Mouse (Mus musculus): ENCODE measurements at regions not wholly inside any gene's neighbourhood (a gene's known extent, or its start where the extent isn't known, plus 50 kb on each side); places are given as distances from the start of the nearest gene placed in this dataset.

DNA sequence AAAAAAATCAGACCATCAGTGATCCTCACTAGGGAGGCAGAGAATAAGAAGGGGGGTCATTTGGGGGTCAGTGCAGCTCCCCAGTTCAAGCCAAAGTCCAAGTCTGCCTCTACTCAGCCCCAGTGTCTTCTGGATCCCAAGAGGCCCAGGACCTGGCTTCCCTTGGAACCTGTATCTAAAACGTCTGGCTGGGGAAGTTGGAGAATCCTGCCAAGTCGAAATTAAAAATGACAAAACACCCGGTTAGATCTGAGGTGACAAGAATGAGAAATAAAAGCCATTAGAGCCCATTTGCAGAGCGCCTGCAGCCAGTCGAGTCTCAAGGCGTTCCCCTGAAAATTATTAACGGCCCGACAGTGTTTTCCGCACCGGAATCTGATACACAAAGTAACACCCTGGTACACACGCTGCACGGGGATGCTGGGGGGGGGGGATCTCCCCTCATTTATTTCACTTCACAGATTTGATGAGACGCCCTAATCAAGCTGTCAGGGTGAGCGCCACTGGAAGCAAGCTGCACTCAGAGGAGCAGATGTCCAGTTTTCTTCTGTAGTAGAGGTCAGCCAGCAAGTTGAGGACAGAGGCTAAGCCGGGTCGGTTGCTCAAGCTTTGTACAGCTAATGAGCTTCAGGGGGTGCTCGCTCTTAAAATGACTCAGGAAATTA is 149.5 kb downstream of the Gm45692 start:
- TF ChIP-seq EP300 (optimal IDR thresholded peaks at IDR 0.05) (no peak), CTCF (IDR thresholded peaks at IDR 0.05; ENCODE audit: low read depth) (no peak)
